Mouse (Mus musculus) midbrain, embryonic 16.5 days (tissue): ENCODE results near the gene Muc20. TPM values are rescaled to one million over a fixed set of nuclear protein-coding genes. Genes with fewer than 3 reads are reported as not detected.

Source experiments
- ATAC-seq: fragments of 200-750 bp; cut with Nextera tagmentation; 2 replicates; pipeline ENCODE4 v1.8.0; 2017; ENCODE audit warnings: moderate TSS enrichment
- H3K27ac ChIP-seq: fragments of 300-500 bp; sonication (generic); 2 replicates; pipeline ENCODE4 v1.5.1; 2014; ENCODE audit warnings: mild to moderate bottlenecking, low read length, mixed read lengths
- H3K27me3 ChIP-seq: fragments of 300-500 bp; sonication (generic); 2 replicates; pipeline ENCODE4 v1.6.1; 2014; ENCODE audit warnings: low read depth, low read length, mixed read lengths; ENCODE audit not compliant: control insufficient read depth, insufficient read depth
- H3K36me3 ChIP-seq: fragments of 300-500 bp; sonication (generic); 2 replicates; pipeline ENCODE4 v1.6.1; 2014; ENCODE audit warnings: mild to moderate bottlenecking, low read length, moderate library complexity, mixed read lengths; ENCODE audit not compliant: control insufficient read depth, insufficient read depth
- H3K4me1 ChIP-seq: fragments of 300-500 bp; sonication (generic); 2 replicates; pipeline ENCODE4 v1.6.1; 2014; ENCODE audit warnings: mild to moderate bottlenecking, low read length, mixed read lengths; ENCODE audit not compliant: control insufficient read depth, insufficient read depth
- H3K4me2 ChIP-seq: fragments of 300-500 bp; sonication (generic); 2 replicates; pipeline ENCODE4 v1.6.1; 2014; ENCODE audit warnings: mild to moderate bottlenecking, low read length, mixed read lengths
- H3K4me3 ChIP-seq: fragments of 300-500 bp; sonication (generic); 2 replicates; pipeline ENCODE4 v1.5.1; 2014; ENCODE audit warnings: low read depth, mild to moderate bottlenecking, low read length, moderate library complexity, mixed read lengths
- H3K9ac ChIP-seq: fragments of 300-500 bp; sonication (generic); 2 replicates; pipeline ENCODE4 v1.6.1; 2014; ENCODE audit warnings: low read depth, low read length, mixed read lengths
- H3K9me3 ChIP-seq: fragments of 300-500 bp; sonication (generic); replicated peaks from 2 replicates; pipeline ENCODE4 v1.6.1; 2014; ENCODE audit warnings: mild to moderate bottlenecking, low read length, mixed read lengths; ENCODE audit not compliant: control insufficient read depth, poor library complexity, severe bottlenecking
- WGBS: fragments of 180-500 bp; shearing (Covaris S2); extraction: QIAGEN DNeasy Blood & Tissue Kit; methylation state at CpG from one replicate; pipeline ENCODE4 v1.1.7; 2014; 5-methylcytosine and 5-hydroxymethylcytosine counted together
- polyA plus RNA-seq: library from polyadenylated mRNA; unstranded; fragments of >200 nt; fragmentation: Nextera tagmentation; extraction: Ambion mirVana; gene quantifications from 2 replicates; pipeline ENCODE4 v1.2.1, GENCODE M21; 2015

Gene Muc20
- polyA plus RNA-seq, 1 experiment from 2014 or later, result not detected

- H3K4me2 ChIP-seq, result no peak overlapping the region
- no peak overlapping the region for H3K9ac ChIP-seq
- H3K4me3 ChIP-seq, result no peak overlapping the region
- no peak for ATAC-seq
- WGBS, result 86% methylated on average over 9 of the region's 9 CpGs
- no peak overlapping the region for H3K27ac ChIP-seq
- no peaks in the 10 kb centered on the region for H3K4me1 ChIP-seq
- H3K36me3 ChIP-seq, result no peaks in the 10 kb centered on the region
- H3K27me3 ChIP-seq, result no peaks in the 10 kb centered on the region
- H3K9me3 ChIP-seq, result no peaks in the 10 kb centered on the region
Measured at GRCm38 (mm10) chr16:32741366-32741765, 55.9 kb downstream of the Muc20 start.

GRCm38 (mm10) chr16:32740003-32740663, 57.1 kb downstream of the Muc20 start:
- Histone ChIP-seq H3K36me3 (no peaks in the 10 kb centered on the region), H3K4me1 (no peaks in the 10 kb centered on the region), H3K27ac (no peak overlapping the region), H3K4me3 (no peak overlapping the region), H3K9ac (no peak overlapping the region), H3K9me3 (no peaks in the 10 kb centered on the region), H3K4me2 (no peak overlapping the region), H3K27me3 (no peaks in the 10 kb centered on the region)
- WGBS, result 70% methylated on average over 8 of the region's 8 CpGs
- no peak for ATAC-seq

GRCm38 (mm10) chr16:32736022-32736421, 61.2 kb downstream of the Muc20 start:
- Histone ChIP-seq H3K9ac (no peak overlapping the region), H3K9me3 (no peaks in the 10 kb centered on the region), H3K36me3 (no peaks in the 10 kb centered on the region), H3K27me3 (no peaks in the 10 kb centered on the region), H3K4me3 (no peak overlapping the region), H3K4me2 (no peak overlapping the region), H3K4me1 (no peaks in the 10 kb centered on the region), H3K27ac (no peak overlapping the region)
- no peak for ATAC-seq
- 57% methylated on average over 3 of the region's 3 CpGs for WGBS

- Histone ChIP-seq H3K9ac (no peak within 1 kb of the TSS), H3K4me3 (no peak within 1 kb of the TSS), H3K27ac (no peak within 1 kb of the TSS), H3K9me3 (no peaks in the 10 kb centered on the region), H3K27me3 (no peaks in the 10 kb centered on the region), H3K4me1 (no peaks in the 10 kb centered on the region), H3K36me3 (no peaks in the 10 kb centered on the region), H3K4me2 (no peak within 1 kb of the TSS)
- WGBS, result 96% methylated on average over 2 of the region's 2 CpGs
- no peak for ATAC-seq
Measured at GRCm38 (mm10) chr16:32735586-32735985, 61.6 kb downstream of the Muc20 start, which contains the start of gene Muc4. Gene Muc4 (plus strand): TSS chr16:32735886.

- Histone ChIP-seq H3K27ac (no peak overlapping the region), H3K9ac (no peak overlapping the region), H3K4me1 (no peaks in the 10 kb centered on the region), H3K4me2 (no peak overlapping the region), H3K4me3 (no peak overlapping the region), H3K9me3 (no peaks in the 10 kb centered on the region), H3K36me3 (no peaks in the 10 kb centered on the region), H3K27me3 (no peaks in the 10 kb centered on the region)
- WGBS, result 91% methylated on average over 3 of the region's 3 CpGs
- no peak for ATAC-seq
Measured at GRCm38 (mm10) chr16:32733213-32733612, 64.0 kb downstream of the Muc20 start.

GRCm38 (mm10) chr16:32728730-32729129, 68.5 kb downstream of the Muc20 start:
- H3K36me3 ChIP-seq, result no peaks in the 10 kb centered on the region
- no peak overlapping the region for H3K4me2 ChIP-seq
- 65% methylated on average over 1 of the region's 1 CpGs for WGBS
- ATAC-seq, result no peak
- no peak overlapping the region for H3K4me3 ChIP-seq
- no peaks in the 10 kb centered on the region for H3K4me1 ChIP-seq
- no peak overlapping the region for H3K27ac ChIP-seq
- no peak overlapping the region for H3K9ac ChIP-seq
- H3K9me3 ChIP-seq, result no peaks in the 10 kb centered on the region
- H3K27me3 ChIP-seq, result no peaks in the 10 kb centered on the region

GRCm38 (mm10) chr16:32728240-32728639, 69.0 kb downstream of the Muc20 start:
- no peak for ATAC-seq
- no peak overlapping the region for H3K4me3 ChIP-seq
- H3K27me3 ChIP-seq, result no peaks in the 10 kb centered on the region
- no peak overlapping the region for H3K4me2 ChIP-seq
- H3K9ac ChIP-seq, result no peak overlapping the region
- no peaks in the 10 kb centered on the region for H3K9me3 ChIP-seq
- no peaks in the 10 kb centered on the region for H3K36me3 ChIP-seq
- no peak overlapping the region for H3K27ac ChIP-seq
- no peaks in the 10 kb centered on the region for H3K4me1 ChIP-seq

Other genes starting within 250 kb of the Muc20 start
- 33.3 and 40.5 TPM in 2 replicates for gene Tfrc, start 188.5 kb downstream of the Muc20 start, polyA plus RNA-seq
- 19.0 and 21.6 TPM in 2 replicates for gene Tnk2, start 153.6 kb downstream of the Muc20 start, polyA plus RNA-seq
- gene Muc4, start 61.5 kb downstream of the Muc20 start, polyA plus RNA-seq, result not detected in 2 replicates
- not detected in 2 replicates for gene Smbd1, start 13.0 kb upstream of the Muc20 start, polyA plus RNA-seq
- gene Fyttd1, start 80.1 kb upstream of the Muc20 start, polyA plus RNA-seq, result 119 and 125 TPM in 2 replicates
- gene Rubcn, start 80.3 kb upstream of the Muc20 start, polyA plus RNA-seq, result 39.8 and 41.3 TPM in 2 replicates
- 39.5 and 47.1 TPM in 2 replicates for gene Lrch3, start 116.7 kb upstream of the Muc20 start, polyA plus RNA-seq